Mouse (Mus musculus) left cerebral cortex, postnatal 14 days (tissue): ENCODE measurements around the gene Celf6. TPM values are rescaled to one million over a fixed set of nuclear protein-coding genes. Genes with fewer than 3 reads are reported as not detected.

Source experiments
- DNase-seq, 2 experiments: peaks; one replicate each; pipeline ENCODE4 v3.0.0; 2021 to 2022; ENCODE audit warnings: low spot score in 2 of 2, mixed read lengths in 1 of 2
- intact Hi-C: fragments of 180-260 bp; cut with DNase I; formaldehyde crosslinking; loops from one replicate; pipeline ENCODE4 v1.15.1; 2025
- total RNA-seq, 2 experiments: library from RNA; stranded (reverse); gene quantifications; 2 replicates each; pipeline ENCODE4 v1.2.3; 2021

Celf6 gene
- total RNA-seq, 2 experiments from 2014 or later: 27.1 to 28.5 TPM

DNA sequence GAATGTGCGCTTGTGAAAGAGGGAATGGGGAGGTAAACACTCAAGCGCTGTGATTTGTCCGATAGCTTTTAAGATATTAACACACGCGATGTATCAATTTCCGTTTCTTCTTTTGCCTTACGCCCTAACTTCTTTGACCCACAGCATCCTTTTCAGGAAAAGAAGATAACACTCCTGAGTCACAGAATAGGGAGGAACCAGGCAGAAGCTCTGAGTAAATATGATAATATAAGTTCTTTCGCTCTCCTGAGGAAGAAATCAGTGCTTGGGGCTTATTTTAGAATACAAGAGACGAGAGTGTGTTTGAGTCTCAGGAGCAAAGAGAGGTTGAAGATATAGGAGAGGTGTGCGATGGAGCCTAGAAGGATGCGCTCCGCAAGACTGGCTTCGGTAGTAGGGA lies 316 bp upstream of the Celf6 start:
- no peak for DNase-seq
- intact Hi-C loops: no loop called here

DNA sequence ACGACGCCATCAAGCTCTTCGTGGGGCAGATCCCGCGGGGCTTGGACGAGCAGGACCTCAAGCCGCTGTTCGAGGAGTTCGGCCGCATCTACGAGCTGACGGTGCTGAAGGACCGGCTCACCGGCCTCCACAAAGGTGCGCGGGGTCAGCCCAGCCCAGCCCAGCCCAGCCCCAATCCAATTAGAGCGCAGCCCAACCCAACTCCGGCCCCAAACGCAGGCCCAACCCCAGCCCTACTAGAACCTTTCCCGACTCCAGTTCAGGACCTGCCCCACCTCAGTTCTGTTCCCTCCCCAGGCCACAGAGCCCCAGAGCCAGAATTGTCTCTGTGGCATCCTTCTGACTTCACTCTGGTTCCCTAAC lies 769 bp downstream of the Celf6 start:
- intact Hi-C loops: no loop called here
- DNase-seq: no peak

DNA sequence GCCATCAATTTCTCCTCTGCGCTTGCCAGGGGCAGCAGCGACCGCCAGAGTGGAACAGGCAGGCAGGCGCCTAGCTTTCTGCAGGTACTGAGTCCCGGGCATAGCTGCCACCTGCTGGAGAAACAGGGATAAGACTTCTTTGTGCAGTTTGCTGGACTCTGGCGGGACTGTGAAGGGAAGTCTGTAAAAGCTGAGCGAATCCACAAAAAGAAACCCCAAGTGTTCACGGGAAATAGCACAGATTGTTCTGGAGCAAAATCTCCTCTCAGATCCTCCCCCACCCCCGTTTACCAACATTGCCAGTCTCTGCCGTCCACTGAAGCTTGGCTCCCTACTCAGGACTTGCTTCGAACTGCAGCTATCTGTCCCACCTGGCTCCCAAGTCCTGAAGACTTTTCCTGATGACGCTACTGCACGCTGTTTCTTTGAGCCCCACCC lies 7.2 kb downstream of the Celf6 start:
- intact Hi-C loops: no loop called here
- DNase-seq: peak; percentile 89 to 93

DNA sequence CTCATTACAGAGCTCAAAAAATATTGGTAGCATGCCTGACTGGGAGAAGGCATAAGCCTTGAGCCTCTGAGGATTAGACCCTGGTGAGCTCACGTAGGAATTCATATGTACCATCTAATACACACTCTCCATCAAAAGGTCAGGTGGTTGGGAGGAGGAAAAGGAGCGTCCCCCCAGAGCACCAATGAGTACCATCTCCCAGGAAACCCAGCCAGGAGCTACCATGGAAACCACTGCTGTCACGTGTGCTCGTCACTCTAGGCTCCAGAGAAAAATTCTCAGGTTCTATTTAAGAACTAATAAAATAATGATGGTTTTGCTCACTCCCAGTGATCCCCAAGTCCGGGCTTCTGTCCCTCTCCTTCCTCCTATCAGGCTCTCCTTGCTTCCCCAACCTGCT lies 10.5 kb downstream of the Celf6 start:
- DNase-seq: peak; percentile 52 to 75

DNA sequence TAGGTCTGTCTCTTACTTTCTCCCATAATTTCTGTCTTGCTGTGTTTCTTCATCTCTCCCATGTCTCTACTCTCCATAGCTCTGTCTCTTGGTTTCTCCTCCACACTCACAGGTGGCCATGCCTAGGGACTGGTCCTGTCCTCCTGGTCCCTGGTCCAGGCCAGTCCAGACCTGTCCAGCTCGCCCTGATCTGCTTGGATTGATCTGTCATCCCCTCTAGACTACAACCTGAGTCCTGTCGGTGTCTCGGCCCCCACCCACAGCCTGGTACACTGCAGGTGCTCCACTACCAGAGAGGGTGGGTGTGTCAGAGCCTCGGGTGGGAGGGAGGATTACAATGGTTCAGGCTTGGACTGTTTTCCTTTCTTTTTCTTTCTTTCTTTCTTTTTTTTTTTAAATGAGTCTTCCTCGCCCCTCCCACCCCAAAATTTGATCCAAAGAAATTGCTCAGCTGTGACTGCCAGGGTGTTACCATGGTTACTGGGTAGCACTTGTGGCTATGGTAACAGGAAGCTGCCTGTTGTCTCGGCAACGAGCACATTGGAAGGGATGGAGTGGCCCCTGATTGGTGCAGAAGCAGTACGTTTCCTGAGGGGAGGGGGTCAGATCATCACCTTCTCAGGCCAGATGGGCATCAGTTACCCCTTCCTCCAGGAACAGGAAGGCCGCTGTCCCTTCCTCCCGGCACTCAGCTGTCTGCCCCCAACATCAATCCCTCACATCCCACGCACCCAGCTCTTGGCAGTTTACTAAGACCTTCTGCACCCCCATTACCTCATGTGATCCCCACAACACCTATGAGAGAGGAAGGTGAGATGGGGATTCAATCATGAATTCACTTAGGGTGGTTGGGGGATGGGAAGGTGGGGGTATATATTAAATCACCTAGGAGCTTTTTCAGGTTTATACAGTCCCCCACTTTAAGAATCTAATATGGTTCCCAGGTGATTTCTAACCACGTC lies 11.3 kb downstream of the Celf6 start:
- intact Hi-C loops: no loop called here
- peak; percentile 85 to 93 for DNase-seq

More for the DNA sequence above, 10.5 kb downstream of the Celf6 start:
- intact Hi-C loops: no loop called here

DNA sequence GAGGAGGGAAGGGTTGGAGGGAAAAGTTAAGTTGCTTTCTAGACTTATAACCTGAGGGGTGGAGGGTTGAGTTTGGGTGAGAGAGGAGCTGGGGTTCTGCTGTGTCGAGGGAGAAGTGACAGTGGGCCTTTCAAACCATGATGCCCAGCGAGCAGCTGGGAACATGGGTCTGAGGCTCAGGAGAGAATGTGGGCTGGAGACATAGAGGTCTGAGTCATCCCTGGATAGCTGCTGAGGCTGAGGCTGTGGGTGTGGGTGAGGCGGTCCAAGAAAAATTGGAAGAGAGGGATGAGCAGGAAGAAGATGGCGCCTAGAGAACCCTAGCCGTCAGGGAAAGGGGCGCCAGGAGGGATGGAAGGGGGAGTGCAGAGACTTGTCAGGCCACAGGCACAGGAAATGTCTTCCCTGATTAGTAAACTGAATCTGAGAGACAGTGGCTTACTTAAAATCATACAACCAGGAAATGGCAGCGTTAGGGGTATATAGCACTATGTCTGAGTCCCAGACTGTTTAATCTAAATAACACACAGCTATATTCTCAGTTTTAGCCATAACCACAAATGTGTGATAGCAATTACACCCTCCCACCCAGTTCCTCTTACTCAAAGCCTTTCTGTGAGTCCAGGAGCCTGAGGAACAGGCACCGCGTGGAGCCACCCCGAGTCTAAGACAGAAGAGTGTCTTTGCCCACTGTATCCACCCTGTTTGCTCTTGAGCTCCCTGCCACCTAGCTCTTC lies 12.2 kb downstream of the Celf6 start:
- DNase-seq: peak; percentile 46 to 58
- intact Hi-C loops: no loop called here

DNA sequence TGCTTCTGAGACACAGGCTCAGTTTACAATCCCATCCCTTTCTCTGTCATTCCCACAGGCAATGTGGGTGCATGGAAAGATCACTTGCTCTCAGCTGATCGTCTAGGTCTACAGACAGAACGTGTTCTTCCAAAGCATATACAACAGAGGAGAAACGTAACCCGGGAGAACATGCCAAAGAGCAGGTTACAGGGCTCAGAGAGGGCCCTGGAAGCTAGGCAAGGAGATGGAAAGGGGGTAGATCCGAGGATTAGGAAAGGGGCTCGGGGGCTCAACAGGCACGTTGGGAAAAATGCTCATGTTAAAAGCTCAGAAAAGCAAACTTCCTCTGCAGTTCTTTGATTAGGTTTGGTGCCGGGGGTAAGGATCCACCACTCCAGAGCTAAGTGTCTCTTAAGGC lies 23.9 kb downstream of the Celf6 start:
- intact Hi-C loops: no loop called here
- no peak for DNase-seq

DNA sequence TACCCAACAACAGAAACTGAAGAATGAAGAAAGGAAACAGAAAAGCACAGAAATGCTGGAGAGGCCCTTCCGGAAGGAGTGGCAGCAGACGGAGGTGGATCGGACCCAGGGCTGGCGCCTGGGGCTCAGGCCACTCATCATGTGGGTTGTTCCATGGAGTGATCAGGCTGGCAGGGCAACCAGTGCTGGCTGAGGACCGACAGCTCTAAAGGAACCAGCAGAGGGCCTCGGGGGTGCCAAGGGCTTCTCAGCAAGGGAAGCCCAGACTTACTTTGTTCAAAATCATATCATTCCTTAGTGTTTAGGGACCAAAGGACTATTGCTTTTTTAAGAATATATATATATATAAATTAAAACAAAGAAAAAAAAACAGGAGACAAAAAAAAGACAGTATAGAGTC lies 28.2 kb downstream of the Celf6 start:
- no peak for DNase-seq
- intact Hi-C loops: no loop called here

DNA sequence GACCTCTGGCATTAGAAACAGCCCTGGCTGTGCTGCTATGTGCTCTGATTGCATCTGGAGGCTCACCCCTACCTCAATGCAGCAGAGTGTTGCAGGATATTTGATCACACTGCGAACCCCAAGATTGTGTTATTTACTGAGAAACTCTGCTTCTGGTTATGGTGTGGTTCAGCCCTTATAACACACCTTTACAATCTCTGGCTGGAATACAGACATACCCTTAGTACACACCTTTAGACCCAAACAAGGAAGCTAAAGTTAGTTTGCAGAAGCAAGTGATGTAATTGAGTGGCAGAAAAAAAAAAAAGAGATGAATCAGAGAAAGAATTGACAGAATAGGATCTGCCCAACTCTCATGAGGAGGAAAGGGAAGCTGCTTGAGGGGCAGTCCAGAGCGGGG lies 33.2 kb downstream of the Celf6 start:
- intact Hi-C loops: no loop called here

DNA sequence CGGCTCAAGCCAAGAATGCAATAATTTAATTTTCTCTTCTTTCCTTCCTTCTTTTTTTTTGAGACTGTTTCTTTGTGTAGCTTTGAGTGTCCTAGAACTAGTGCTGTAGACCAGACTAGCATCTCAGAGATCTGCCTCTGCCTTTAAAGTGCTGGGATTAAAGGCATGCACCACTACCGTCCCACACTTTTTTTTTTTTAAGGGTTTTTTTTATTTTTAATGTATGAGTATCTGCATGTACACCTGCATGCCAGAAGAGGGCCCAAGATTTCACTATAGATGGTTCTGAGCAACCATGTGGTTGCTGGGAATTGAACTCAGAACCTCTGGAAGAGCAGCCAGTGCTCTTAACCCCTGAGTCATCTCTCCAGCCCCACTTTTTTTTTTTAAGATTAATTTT lies 38.1 kb downstream of the Celf6 start:
- intact Hi-C loops: loop anchor here (2.0 kb wide), 1 partner anchor 41 kb away; the partner anchor contains the start of gene Pkm
- DNase-seq: no peak

More for the DNA sequence above, 33.2 kb downstream of the Celf6 start:
- DNase-seq: no peak

DNA sequence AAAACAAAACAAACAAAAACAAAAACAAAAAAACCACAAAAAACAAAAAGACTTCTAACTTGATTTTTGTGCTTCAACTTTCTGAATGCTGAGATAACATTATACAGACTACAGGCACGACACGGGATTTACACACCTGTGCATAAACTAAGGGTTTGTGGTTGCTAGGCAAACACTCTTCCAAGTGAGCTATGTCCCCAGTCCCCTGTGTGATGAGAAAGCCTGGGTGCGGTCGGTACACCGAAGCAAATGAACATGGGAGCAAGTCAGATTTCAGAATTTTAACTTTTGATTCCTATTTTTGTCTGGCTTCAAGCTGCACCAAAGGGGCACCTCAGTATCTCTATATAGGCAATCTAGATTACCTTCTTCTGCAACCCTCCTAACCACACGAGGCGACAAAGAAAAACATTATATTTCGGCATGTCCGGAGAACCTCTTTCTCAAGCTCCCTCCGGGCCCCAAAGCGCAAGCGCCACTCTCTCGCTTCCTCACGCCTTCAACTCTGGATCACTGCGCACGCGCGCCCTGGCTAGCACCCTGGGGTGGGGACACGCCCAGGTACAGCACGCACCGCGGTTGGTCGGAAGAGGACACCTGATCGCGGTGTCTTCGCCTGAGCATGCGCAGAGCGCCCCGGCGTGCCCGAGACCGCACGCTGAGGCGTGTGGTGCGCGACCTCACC lies 39.0 kb downstream of the Celf6 start, which contains the start of gene Parp6:
Gene Parp6 (plus strand): TSS at position 663 of the 685 bp plus-strand sequence.
- intact Hi-C loops: loop anchor here (2.0 kb wide), 1 partner anchor 40 kb away; the partner anchor contains the start of gene Pkm

DNA sequence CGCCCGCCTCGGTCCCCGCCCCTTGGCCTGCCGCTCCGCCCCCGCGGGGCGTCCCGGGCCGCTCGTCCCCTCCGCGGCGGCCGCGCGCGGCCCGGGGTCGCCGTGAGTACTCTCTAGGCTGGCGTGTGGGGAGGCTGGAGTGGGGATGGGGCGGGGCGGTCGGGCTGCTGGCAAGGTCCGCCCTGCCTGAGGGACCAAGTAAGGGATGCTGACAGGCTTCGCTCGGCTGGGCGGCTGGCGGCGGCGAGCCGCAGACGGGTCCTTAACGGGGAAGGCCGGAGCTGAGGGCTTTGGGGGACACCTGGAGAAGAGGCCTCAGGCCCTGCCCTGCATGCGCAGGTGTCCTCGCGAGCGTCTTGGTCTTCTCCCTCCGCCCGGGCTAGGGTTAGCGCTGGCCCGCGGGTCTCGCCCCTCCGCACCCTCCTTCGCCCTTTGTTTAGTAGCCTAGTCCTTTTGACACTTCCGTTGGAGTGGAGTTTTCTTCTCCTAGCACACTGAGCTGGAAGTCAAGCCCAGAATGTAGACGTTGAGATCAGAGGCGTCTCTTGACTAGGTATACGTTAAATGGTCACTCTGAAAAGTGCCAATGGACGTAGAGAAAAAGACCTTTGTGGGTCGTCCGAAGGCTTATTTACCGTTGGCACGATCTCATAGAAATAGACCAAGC lies 39.7 kb downstream of the Celf6 start:
- intact Hi-C loops: loop anchor here (2.0 kb wide), 1 partner anchor 39 kb away; the partner anchor contains the start of gene Pkm

More for the DNA sequence above, 39.0 kb downstream of the Celf6 start, which contains the start of gene Parp6:
- peak; percentile 99 to 100 for DNase-seq

DNA sequence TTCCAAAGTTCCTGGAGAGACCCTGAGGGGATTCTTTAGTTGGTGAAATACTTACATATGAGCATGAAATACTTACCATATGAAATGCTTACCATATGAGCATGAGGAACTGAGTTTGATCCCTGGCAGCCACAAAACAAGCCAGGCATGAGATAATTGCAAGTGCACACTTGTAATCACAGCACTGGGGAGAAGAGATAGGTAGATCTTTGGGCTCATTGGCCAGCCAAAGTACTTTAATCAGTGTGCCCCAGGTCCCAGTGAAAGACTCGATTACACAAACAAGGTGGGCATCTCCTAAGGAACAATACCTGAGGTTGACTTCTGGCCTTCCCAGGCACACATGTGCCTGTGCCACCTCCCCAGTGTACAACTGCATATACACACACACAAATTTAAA lies 60.7 kb downstream of the Celf6 start:
- intact Hi-C loops: no loop called here
- DNase-seq: no peak

More for the DNA sequence above, 39.7 kb downstream of the Celf6 start:
- DNase-seq: no peak

DNA sequence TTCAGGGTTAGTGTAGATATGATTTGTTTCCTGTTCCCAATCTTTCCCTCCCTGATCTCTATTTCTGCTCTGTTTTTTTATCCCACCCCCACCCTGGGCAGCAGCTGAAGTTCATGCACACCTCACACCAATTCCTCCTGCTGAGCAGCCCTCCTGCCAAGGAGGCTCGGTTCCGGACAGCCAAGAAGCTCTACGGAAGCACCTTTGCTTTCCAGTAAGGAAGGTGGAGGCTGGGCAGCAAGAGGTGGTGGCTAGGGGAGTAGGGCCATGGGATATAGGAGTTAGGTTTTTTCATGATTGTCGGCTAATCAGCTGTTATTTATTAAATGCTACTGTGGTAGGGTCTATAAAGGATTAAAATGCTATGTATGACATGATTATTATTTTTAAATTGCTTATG lies 62.2 kb downstream of the Celf6 start:
- DNase-seq: no peak
- intact Hi-C loops: loop anchor here (10.0 kb wide), 1 partner anchor 225 kb away; no protein-coding TSS in a partner anchor

DNA sequence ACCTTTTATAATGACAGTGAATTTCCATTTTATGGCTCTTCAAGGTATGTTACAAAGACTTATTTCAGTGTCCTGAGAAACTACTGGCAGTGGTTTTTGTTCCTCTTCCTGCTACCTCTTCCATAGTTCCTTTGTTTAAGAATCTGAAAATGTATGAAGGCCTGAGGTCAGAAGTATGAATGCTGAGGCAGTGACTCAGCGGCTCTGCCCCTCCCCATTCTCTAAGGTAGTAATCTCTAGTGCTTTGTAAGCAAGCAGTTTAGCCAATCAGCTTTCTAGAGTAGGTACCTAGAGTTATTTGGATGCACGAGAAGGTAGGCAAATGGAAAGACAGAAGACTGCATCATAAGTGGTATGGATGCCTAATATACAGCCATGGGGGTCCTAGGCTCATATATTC lies 63.6 kb downstream of the Celf6 start:
- DNase-seq: no peak
- intact Hi-C loops: loop anchor here (10.0 kb wide), 1 partner anchor 223 kb away; no protein-coding TSS in a partner anchor

DNA sequence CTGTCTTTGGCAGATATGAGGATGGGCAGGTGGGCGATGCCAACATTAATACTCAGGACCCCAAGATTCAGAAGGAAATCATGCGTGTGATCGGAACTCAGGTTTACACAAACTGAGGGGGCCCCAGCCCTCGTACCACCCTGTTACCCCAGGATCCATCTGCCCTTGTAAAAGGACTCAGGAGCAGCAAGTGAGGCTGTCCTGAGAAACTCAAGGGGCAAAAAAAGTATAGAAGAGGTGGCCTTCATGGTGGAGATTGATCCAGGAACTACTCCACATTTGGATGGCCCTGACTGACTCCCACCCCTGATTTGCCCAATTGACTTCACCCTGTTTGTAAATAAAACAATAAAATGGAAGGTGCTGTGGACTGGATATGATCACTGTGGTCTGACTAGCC lies 72.2 kb downstream of the Celf6 start:
- intact Hi-C loops: loop anchor here (10.0 kb wide), 1 partner anchor 215 kb away; no protein-coding TSS in a partner anchor
- no peak for DNase-seq

DNA sequence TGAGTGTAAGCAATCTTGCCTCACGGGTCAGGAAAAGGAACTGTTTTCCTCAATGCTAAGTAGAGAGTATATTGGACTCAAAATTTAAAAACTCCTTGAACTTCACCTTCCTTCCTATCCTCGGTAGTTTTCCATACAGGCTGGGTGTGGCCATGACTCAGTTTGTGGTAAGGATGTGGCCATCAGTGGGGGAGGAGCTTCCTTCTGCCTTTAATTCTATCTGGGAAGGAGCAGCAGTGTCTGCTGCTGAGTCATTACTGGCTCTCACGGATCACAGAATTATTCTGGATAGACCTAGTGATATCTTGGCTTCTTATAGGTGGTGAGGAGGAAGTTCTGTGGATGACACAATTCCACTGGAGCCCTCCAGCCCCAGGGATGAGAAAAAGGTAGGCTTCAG lies 75.7 kb downstream of the Celf6 start:
- intact Hi-C loops: no loop called here
- peak in 1 of 2 experiments; percentile 67 for DNase-seq

DNA sequence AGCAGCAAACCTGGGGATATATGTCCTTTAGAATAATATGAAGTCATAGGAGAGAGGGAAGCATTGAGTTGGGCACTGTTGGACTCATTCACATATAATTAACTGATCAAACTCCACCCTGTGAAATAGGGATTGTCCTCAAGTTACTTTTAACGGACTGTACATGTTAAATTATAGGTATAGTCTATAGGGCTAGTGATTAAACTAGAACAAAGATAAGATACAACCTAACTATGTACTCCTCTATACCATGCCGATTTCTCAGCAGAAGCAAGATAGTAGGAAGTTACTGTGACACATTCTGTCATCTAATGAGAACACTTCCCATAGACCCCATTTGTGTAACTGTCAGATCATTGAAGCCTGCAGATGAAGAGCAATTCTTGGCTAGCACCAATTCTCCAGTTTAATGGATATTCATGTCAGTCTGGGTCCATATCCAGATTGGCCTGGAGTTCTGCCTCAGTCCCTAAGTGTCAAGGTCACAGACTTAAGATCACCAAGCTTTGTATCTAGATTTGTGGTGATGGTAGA lies 76.8 kb downstream of the Celf6 start:
- no peak for DNase-seq
- intact Hi-C loops: no loop called here
